Mouse (Mus musculus): ENCODE data around the gene Gm49425. TPM values are rescaled to one million over a fixed set of nuclear protein-coding genes. Genes with fewer than 3 reads are reported as not detected.

Gene Gm49425
- polyA plus RNA-seq, 1 experiment from 2014 or later = not detected

DNA sequence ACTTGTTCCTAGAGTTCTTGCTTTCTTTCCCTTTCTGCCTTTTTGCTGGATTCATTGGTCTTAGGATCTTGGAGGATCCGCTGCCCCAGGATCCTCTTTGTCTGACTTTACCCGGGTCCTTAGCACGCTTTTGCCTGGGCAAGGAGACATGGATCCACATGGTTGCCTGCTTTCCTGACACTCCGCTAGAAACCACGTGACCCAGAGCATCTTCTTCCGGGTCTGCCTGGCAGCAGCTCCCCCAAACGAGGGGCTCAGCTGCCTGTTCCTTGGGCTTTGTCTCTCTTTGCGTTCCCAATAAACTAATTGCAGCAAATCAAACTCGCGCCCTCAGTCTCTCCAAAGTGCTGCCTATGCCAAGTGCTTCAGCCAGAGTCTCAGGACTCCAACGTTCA lies 37.4 kb downstream of the Gm49425 start:
- H3K9ac ChIP-seq (ENCODE audit: low read depth, low read length) = 0 out of 2 replicates have a peak overlapping the region, but pooled peaks have one; percentile 44
- peak overlapping the region; percentile 28 for H3K4me3 ChIP-seq (ENCODE audit: low read length)
- 28% methylated on average over 11 of the region's 11 CpGs for WGBS

GRCm38 (mm10) chr15:101479007-101479665 lies 37.9 kb downstream of the Gm49425 start:
- Histone ChIP-seq H3K4me1 (ENCODE audit: control insufficient read depth, insufficient read depth, low read length) (peaks cover 9% of the 10 kb centered on the region; the same call in 1 of the 2 replicates), H3K36me3 (ENCODE audit: control insufficient read depth, insufficient read depth, low read length) (no peaks in the 10 kb centered on the region), H3K9me3 (ENCODE audit: control insufficient read depth, low read length) (no peaks in the 10 kb centered on the region), H3K4me2 (replicated peaks; ENCODE audit: low read depth, low read length) (peak overlapping the region; percentile 55), H3K27me3 (ENCODE audit: control insufficient read depth, insufficient read depth, low read length) (no peaks in the 10 kb centered on the region), H3K9ac (ENCODE audit: low read depth, low read length) (peak overlapping the region; percentile 44; the same call in 1 of the 2 replicates), H3K27ac (ENCODE audit: low read depth, low read length) (no peak overlapping the region), H3K4me3 (ENCODE audit: low read length) (peak overlapping the region; percentile 28)
- WGBS = 9% methylated on average over 31 of the region's 31 CpGs
- ATAC-seq (ENCODE audit: low FRiP score, low TSS enrichment) = no peak

More for the DNA sequence above, 37.4 kb downstream of the Gm49425 start:
- peaks cover 9% of the 10 kb centered on the region; the same call in 1 of the 2 replicates for H3K4me1 ChIP-seq (ENCODE audit: control insufficient read depth, insufficient read depth, low read length)
- no peaks in the 10 kb centered on the region for H3K27me3 ChIP-seq (ENCODE audit: control insufficient read depth, insufficient read depth, low read length)
- no peak overlapping the region for H3K27ac ChIP-seq (ENCODE audit: low read depth, low read length)
- no peaks in the 10 kb centered on the region for H3K36me3 ChIP-seq (ENCODE audit: control insufficient read depth, insufficient read depth, low read length)
- no peak for ATAC-seq (ENCODE audit: low FRiP score, low TSS enrichment)
- peak overlapping the region; percentile 55 for H3K4me2 ChIP-seq (replicated peaks; ENCODE audit: low read depth, low read length)
- no peaks in the 10 kb centered on the region for H3K9me3 ChIP-seq (ENCODE audit: control insufficient read depth, low read length)

DNA sequence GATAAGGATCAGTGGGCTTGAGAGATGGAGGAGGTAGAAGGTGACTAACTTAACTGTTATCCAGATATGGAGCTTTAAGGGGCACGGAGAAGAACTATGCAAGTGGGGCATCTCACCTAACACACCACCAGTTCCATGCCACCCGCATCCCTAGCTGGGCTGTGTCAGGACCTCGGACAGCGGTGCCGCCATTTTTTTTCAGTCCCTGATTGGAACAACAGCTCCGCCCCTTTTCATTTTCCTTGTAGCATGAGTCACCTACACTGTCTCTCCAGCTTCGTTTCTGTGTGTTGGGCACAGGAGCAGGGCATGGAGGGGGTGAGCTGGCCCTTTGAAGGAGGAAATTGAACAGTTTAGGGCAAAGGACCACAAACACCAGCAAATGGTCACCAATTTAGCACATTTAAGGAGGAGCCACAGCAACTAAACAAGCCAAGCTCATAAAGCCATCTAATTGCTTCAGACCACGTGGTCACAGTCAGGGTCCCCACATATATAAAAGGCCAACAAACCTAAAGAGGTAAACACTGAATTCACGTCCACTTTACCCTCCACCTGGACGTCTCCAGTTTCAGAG lies 44.0 kb downstream of the Gm49425 start, which contains the start of gene Krt86:
TSS of gene Krt86 (plus strand) at position 527 of the 577 bp plus-strand sequence.
- WGBS = 18% methylated on average over 10 of the region's 10 CpGs
- ATAC-seq (ENCODE audit: low FRiP score, low TSS enrichment) = no peak
- Histone ChIP-seq H3K4me2 (replicated peaks; ENCODE audit: low read depth, low read length) (no peak within 1 kb of the TSS), H3K9me3 (ENCODE audit: control insufficient read depth, low read length) (no peaks in the 10 kb centered on the region), H3K27ac (ENCODE audit: low read depth, low read length) (no peak within 1 kb of the TSS), H3K4me1 (ENCODE audit: control insufficient read depth, insufficient read depth, low read length) (no peaks in the 10 kb centered on the region), H3K4me3 (ENCODE audit: low read length) (no peak within 1 kb of the TSS), H3K27me3 (ENCODE audit: control insufficient read depth, insufficient read depth, low read length) (no peaks in the 10 kb centered on the region), H3K9ac (ENCODE audit: low read depth, low read length) (no peak within 1 kb of the TSS), H3K36me3 (ENCODE audit: control insufficient read depth, insufficient read depth, low read length) (no peaks in the 10 kb centered on the region)

DNA sequence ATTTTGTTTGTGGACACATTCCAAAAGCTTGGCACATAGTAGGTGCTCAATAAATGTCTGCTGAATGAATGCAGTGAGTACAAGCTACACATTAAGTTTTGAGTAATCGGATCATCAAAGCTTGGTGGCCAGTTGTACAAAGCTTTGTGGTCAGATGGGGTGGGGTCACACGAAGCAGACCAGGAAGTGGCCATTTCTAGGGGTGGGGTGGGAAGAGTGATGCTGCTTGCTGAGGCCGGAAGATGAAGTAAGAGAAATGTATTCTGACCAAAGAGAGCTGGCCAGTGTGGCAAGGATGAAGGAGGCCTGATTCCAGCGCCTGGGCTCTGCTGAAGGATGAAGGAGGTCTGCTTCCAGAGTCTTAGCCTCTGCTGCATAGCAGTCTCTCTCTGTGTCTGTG lies 48.0 kb downstream of the Gm49425 start:
- H3K9ac ChIP-seq (ENCODE audit: low read depth, low read length) = no peak overlapping the region
- no peaks in the 10 kb centered on the region for H3K9me3 ChIP-seq (ENCODE audit: control insufficient read depth, low read length)
- H3K4me1 ChIP-seq (ENCODE audit: control insufficient read depth, insufficient read depth, low read length) = no peaks in the 10 kb centered on the region
- no peak overlapping the region for H3K27ac ChIP-seq (ENCODE audit: low read depth, low read length)
- no peak overlapping the region for H3K4me3 ChIP-seq (ENCODE audit: low read length)
- no peaks in the 10 kb centered on the region for H3K36me3 ChIP-seq (ENCODE audit: control insufficient read depth, insufficient read depth, low read length)
- H3K4me2 ChIP-seq (replicated peaks; ENCODE audit: low read depth, low read length) = no peak overlapping the region
- 93% methylated on average over 4 of the region's 4 CpGs for WGBS
- no peak for ATAC-seq (ENCODE audit: low FRiP score, low TSS enrichment)
- no peaks in the 10 kb centered on the region for H3K27me3 ChIP-seq (ENCODE audit: control insufficient read depth, insufficient read depth, low read length)

Small RNA genes lying within 50 kb of the gene (microRNA-seq; reads per million reads assigned to microRNA genes)
- not detected for gene Gm44393

Other genes with a start within 250 kb of the Gm49425 start
- gene Atg101, start 233.0 kb downstream of the Gm49425 start, polyA plus RNA-seq (2014; fragmentation: Nextera tagmentation; extraction: Ambion mirVana) = 71.8 and 76.5 TPM in 2 replicates
- 25.8 and 28.2 TPM in 2 replicates for gene 6030408B16Rik, start 224.0 kb downstream of the Gm49425 start, polyA plus RNA-seq (2014; fragmentation: Nextera tagmentation; extraction: Ambion mirVana)
- 2.4 and 3.6 TPM in 2 replicates for gene Krt80, start 147.1 kb downstream of the Gm49425 start, polyA plus RNA-seq (2014; fragmentation: Nextera tagmentation; extraction: Ambion mirVana)
- gene Krt7, start 106.2 kb downstream of the Gm49425 start, polyA plus RNA-seq (2014; fragmentation: Nextera tagmentation; extraction: Ambion mirVana) = 34.6 and 44.0 TPM in 2 replicates
- not detected in 2 replicates for gene Krt87, start 78.5 kb downstream of the Gm49425 start, polyA plus RNA-seq (2014; fragmentation: Nextera tagmentation; extraction: Ambion mirVana)
- 0.21 TPM in 1 of 2 replicates, not detected in the other for gene Krt88, start 69.5 kb downstream of the Gm49425 start, polyA plus RNA-seq (2014; fragmentation: Nextera tagmentation; extraction: Ambion mirVana)
- not detected in 2 replicates for gene Krt81, start 53.5 kb downstream of the Gm49425 start, polyA plus RNA-seq (2014; fragmentation: Nextera tagmentation; extraction: Ambion mirVana)
- gene Krt86, start 43.8 kb downstream of the Gm49425 start, polyA plus RNA-seq (2014; fragmentation: Nextera tagmentation; extraction: Ambion mirVana) = not detected in 2 replicates
- gene Krt83, start 25.7 kb downstream of the Gm49425 start, polyA plus RNA-seq (2014; fragmentation: Nextera tagmentation; extraction: Ambion mirVana) = not detected in 2 replicates
- gene Krt84, start 15.6 kb upstream of the Gm49425 start, polyA plus RNA-seq (2014; fragmentation: Nextera tagmentation; extraction: Ambion mirVana) = not detected in 2 replicates
- gene Krt82, start 33.4 kb upstream of the Gm49425 start, polyA plus RNA-seq (2014; fragmentation: Nextera tagmentation; extraction: Ambion mirVana) = not detected in 2 replicates
- gene Krt90, start 45.7 kb upstream of the Gm49425 start, polyA plus RNA-seq (2014; fragmentation: Nextera tagmentation; extraction: Ambion mirVana) = 0.17 and 0.22 TPM in 2 replicates
- 0.11 and 0.23 TPM in 2 replicates for gene Krt75, start 56.6 kb upstream of the Gm49425 start, polyA plus RNA-seq (2014; fragmentation: Nextera tagmentation; extraction: Ambion mirVana)
- not detected in 2 replicates for gene Gm5414, start 110.9 kb upstream of the Gm49425 start, polyA plus RNA-seq (2014; fragmentation: Nextera tagmentation; extraction: Ambion mirVana)
- not detected in 2 replicates for gene Gm5478, start 130.1 kb upstream of the Gm49425 start, polyA plus RNA-seq (2014; fragmentation: Nextera tagmentation; extraction: Ambion mirVana)
- gene Krt6b, start 163.0 kb upstream of the Gm49425 start, polyA plus RNA-seq (2014; fragmentation: Nextera tagmentation; extraction: Ambion mirVana) = not detected in 2 replicates
- gene Krt6a, start 177.0 kb upstream of the Gm49425 start, polyA plus RNA-seq (2014; fragmentation: Nextera tagmentation; extraction: Ambion mirVana) = not detected in 2 replicates
- gene Krt5, start 195.6 kb upstream of the Gm49425 start, polyA plus RNA-seq (2014; fragmentation: Nextera tagmentation; extraction: Ambion mirVana) = not detected in 2 replicates
- not detected in 2 replicates for gene Krt71, start 225.8 kb upstream of the Gm49425 start, polyA plus RNA-seq (2014; fragmentation: Nextera tagmentation; extraction: Ambion mirVana)